Mouse (Mus musculus) ES-E14 (cell line): ENCODE measurements at regions not wholly inside any gene's neighbourhood (a gene's known extent, or its start where the extent isn't known, plus 50 kb on each side); places are given as distances from the start of the nearest gene placed in this dataset.
"Not testable (repeated sequence)": the region's sequence is repeated elsewhere in the genome, so short reads cannot be mapped to it uniquely, and the experiment has no call there.

Source experiments
- DNase-seq: peaks from one replicate; pipeline ENCODE4 v3.0.0-alpha.2; 2013; ENCODE audit warnings: low read depth, low spot score
- H3K27ac ChIP-seq: 2 replicates; pipeline ENCODE4 v1.5.1; 2012; ENCODE audit warnings: low read depth, mild to moderate bottlenecking, low read length, moderate library complexity, mixed read lengths; ENCODE audit not compliant: poor library complexity, insufficient read depth, severe bottlenecking
- H3K36me3 ChIP-seq: 2 replicates; pipeline ENCODE4 v1.6.1; 2012; ENCODE audit warnings: mild to moderate bottlenecking, low read length, moderate library complexity, mixed read lengths; ENCODE audit not compliant: control insufficient read depth, poor library complexity, insufficient read depth, severe bottlenecking
- H3K4me1 ChIP-seq, 2 experiments: fragments of 150-350 bp in 1 of 2; sonication (generic) in 1 of 2; 2 replicates each; pipeline ENCODE4 v1.6.1; 2012; ENCODE audit warnings: low read length in 2 of 2, mild to moderate bottlenecking in 1 of 2, mixed read lengths in 1 of 2; ENCODE audit not compliant: control insufficient read depth in 2 of 2, insufficient read depth in 2 of 2, poor library complexity in 1 of 2
- H3K4me3 ChIP-seq, 2 experiments: fragments of 150-350 bp in 1 of 2; sonication (generic) in 1 of 2; 2 replicates each; pipeline ENCODE4 v1.5.1; 2012; ENCODE audit warnings: low read length in 2 of 2, low read depth in 1 of 2, mild to moderate bottlenecking in 1 of 2, mixed read lengths in 1 of 2; ENCODE audit not compliant: insufficient read depth in 1 of 2, poor library complexity in 1 of 2, severe bottlenecking in 1 of 2
- H3K9ac ChIP-seq: 2 replicates; pipeline ENCODE4 v1.6.1; 2012; ENCODE audit warnings: low read depth, mild to moderate bottlenecking, low read length, mixed read lengths; ENCODE audit not compliant: poor library complexity, insufficient read depth, severe bottlenecking
- H3K9me3 ChIP-seq: fragments of 150-350 bp; sonication (generic); 2 replicates; pipeline ENCODE4 v1.6.1; 2012; ENCODE audit warnings: low read depth, mild to moderate bottlenecking, low read length; ENCODE audit not compliant: control insufficient read depth, insufficient read depth
- CHD2 ChIP-seq: IDR thresholded peaks from 2 replicates; pipeline ENCODE4 v1.6.1; 2014; ENCODE audit warnings: mild to moderate bottlenecking, low read depth, low read length, inconsistent platforms
- HCFC1 ChIP-seq: IDR thresholded peaks from 2 replicates; pipeline ENCODE4 v1.6.1; 2012; ENCODE audit warnings: low read length, inconsistent platforms, borderline replicate concordance; ENCODE audit not compliant: insufficient read depth
- MAFK ChIP-seq: IDR thresholded peaks from 2 replicates; pipeline ENCODE4 v1.6.1; 2014; ENCODE audit warnings: mild to moderate bottlenecking, low read depth, low read length, inconsistent platforms; ENCODE audit not compliant: insufficient read depth
- ZC3H11A ChIP-seq: IDR thresholded peaks from 2 replicates; pipeline ENCODE4 v1.6.1; 2012; ENCODE audit warnings: low read depth, mild to moderate bottlenecking, inconsistent platforms, low read length, borderline replicate concordance
- ZNF384 ChIP-seq: IDR thresholded peaks from 2 replicates; pipeline ENCODE4 v1.6.1; 2012; ENCODE audit warnings: low read depth, low read length, inconsistent platforms
- in situ Hi-C, 2 experiments: fragments of 600-800 bp; cut with MboI; formaldehyde crosslinking; loops; one replicate each; pipeline ENCODE4 v1.15.1; 2025; ENCODE audit warnings: low sequenced_read_pairs in 2 of 2, inconsistent platforms in 1 of 2; ENCODE audit not compliant: unreplicated experiment in 2 of 2

DNA sequence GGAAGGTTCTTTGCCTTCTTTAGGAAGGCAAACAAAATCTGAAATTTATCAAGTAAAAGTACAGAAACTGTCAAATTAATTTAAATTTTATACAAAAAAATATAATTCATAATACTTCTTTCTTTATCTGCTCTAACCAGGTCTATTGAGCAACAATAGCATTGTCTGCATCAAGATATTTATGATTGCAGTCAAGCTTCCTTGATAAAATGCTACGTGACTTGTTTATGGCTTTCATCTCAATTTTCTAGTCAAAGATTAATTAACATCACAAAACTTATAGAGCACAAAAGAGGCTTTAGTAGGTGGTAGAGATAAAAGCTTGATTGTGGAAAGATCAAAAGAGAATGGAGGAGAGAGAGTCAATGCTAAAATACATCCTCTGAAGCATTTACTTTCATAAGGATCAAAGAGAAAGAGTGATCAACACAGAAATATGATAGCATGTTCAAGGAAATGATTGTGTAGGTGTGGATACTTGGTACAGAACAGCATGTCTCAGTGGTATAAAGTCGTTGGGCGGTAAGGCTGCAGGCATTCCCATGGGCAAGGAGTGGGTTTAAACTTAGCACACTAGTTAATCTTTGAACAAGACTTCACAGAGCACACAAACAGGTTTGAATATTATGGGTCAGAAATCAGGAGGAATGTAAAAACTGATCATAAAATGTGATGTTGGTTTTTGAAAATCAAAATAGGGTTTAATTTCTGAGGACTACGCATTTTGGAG lies 164.3 kb upstream of the Speer4f2 start:
- H3K27ac ChIP-seq, result no peak overlapping the region
- TF ChIP-seq CHD2, result no peak
- no peak for TF ChIP-seq ZC3H11A
- no peak overlapping the region for H3K4me3 ChIP-seq
- in situ Hi-C loops, result no loop called here
- no peaks in the 10 kb centered on the region for H3K4me1 ChIP-seq
- H3K36me3 ChIP-seq, result no peaks in the 10 kb centered on the region
- no peak overlapping the region for H3K9ac ChIP-seq
- no peak for DNase-seq
- H3K9me3 ChIP-seq, result no peaks in the 10 kb centered on the region

- H3K27ac ChIP-seq, result no peak overlapping the region
- in situ Hi-C loops, result no loop called here
- no peaks in the 10 kb centered on the region for H3K9me3 ChIP-seq
- no peaks in the 10 kb centered on the region for H3K36me3 ChIP-seq
- H3K4me1 ChIP-seq, result no peaks in the 10 kb centered on the region
- no peak for DNase-seq
- no peak overlapping the region for H3K4me3 ChIP-seq
- no peak for TF ChIP-seq HCFC1
- no peak for TF ChIP-seq MAFK
- no peak for TF ChIP-seq ZNF384
- no peak for TF ChIP-seq ZC3H11A
- no peak for TF ChIP-seq CHD2
- no peak overlapping the region for H3K9ac ChIP-seq
Measured at GRCm38 (mm10) chr5:17210723-17211245, 162.2 kb upstream of the Speer4f2 start.

- H3K36me3 ChIP-seq, H3K4me3 ChIP-seq, H3K9ac ChIP-seq, H3K4me1 ChIP-seq, DNase-seq, H3K27ac ChIP-seq, in situ Hi-C loops, H3K9me3 ChIP-seq: not testable (repeated sequence)
Measured at GRCm38 (mm10) chr5:17223542-17223941, 149.4 kb upstream of the Speer4f2 start.

DNA sequence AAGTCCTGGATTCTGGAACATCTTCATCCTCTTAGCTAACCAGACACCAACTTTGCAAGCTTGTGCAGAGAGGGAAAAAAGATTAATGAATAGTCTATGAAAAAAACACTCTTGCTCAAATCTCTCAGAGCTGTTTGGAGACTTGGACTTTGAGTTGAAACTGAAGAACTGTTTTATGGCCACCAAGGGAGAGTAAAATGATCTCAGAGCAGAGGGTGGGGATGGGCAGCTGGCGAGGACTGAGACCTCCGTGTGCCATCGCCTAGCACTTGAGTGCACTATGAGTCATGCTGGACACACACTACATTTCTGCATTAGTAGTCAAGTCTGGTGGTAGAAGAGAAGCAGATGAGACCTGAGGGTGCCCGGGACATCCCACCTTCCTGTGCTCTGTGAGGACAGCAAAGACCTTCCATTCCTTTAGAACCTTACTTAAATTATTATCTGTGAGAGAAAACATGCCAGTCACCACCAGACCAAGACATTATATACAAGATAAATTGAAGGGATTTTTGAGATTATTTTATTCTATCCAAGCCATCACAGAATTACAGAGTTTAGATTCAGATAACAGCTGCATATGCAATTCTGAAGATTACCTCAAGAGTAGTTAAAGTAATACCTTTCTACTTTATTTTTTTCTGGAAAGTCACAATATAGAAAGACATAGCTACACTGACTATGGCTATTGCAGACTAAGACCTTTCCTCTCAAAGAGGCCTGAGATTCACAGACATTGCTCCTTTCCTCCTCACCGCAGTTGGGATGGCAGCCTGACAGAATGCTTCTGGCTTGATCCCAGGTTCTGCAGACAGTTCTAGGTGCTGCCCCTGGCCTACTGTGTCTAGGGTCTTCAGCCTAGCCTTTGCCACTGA lies 125.0 kb upstream of the Speer4f2 start:
- Histone ChIP-seq H3K4me1 (no peaks in the 10 kb centered on the region), H3K9me3 (no peaks in the 10 kb centered on the region), H3K4me3 (no peak overlapping the region), H3K27ac (no peak overlapping the region), H3K36me3 (no peaks in the 10 kb centered on the region), H3K9ac (no peak overlapping the region)
- TF ChIP-seq ZNF384 (no peak), CHD2 (no peak), HCFC1 (no peak), ZC3H11A (no peak), MAFK (no peak)
- DNase-seq, result no peak
- in situ Hi-C loops, result no loop called here
